Mouse (Mus musculus) spleen, adult 10 weeks (tissue): ENCODE measurements around the gene Gm14569. TPM values are rescaled to one million over a fixed set of nuclear protein-coding genes. Genes with fewer than 3 reads are reported as not detected.

Experiments used
- polyA plus RNA-seq: library from polyadenylated mRNA; stranded (reverse); fragments of 350-450 nt; fragmentation: Illumina TruSeq; extraction: RNeasy Lipid Tissue Mini Kit (QIAGEN cat#74804); gene quantifications from one replicate; pipeline ENCODE4 v1.2.3, GENCODE M21; 2015; ENCODE audit warnings: low replicate concordance; ENCODE audit not compliant: insufficient read depth

Gene Gm14569
- polyA plus RNA-seq: not detected

GRCm38 (mm10) chrX:36491730-36492129, at the start of gene Gm14569:
Gm14569 (minus strand) TSS chrX:36491830.

GRCm38 (mm10) chrX:36400980-36401379, 90.7 kb downstream of the Gm14569 start, which contains the start of gene Gm6268:
Gm6268 (plus strand) TSS chrX:36401280.

Other genes starting within 250 kb of the Gm14569 start
- gene Lonrf3, start 163.5 kb downstream of the Gm14569 start, polyA plus RNA-seq: 0.50 TPM
- not detected for gene Gm6268, start 90.5 kb downstream of the Gm14569 start, polyA plus RNA-seq
- 81.9 TPM for gene Pgrmc1, start 106.4 kb upstream of the Gm14569 start, polyA plus RNA-seq
- 5.3 TPM for gene Akap17b, start 153.6 kb upstream of the Gm14569 start, polyA plus RNA-seq